Mouse (Mus musculus) right cerebral cortex, postnatal 14 days (tissue): ENCODE results near the gene Susd2.

Experiments
- DNase-seq: peaks from one replicate; pipeline ENCODE4 v3.0.0; 2022

Susd2 gene

GRCm38 (mm10) chr10:75616044-75616443 is 27.8 kb downstream of the Susd2 start:
- no peak for DNase-seq

DNA sequence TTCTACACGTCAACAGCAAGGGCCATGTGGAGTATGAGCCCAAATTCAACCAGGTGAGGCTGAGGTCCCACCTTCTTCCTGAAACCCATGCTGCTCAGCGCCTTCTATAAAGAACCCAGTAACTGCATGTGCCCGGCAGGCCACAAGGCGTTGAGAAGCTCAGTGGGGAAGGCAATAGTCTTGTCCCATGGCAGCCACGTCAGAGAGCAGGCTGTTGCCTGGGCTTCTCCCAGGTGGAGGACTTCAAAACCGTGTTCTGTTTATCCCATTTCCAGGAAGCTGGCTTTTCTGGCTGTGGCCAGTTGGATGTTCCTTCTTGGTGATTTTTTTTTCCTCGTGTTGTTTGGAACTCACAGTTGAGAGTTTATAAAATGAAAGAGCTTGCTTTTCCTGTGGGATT is 33.3 kb downstream of the Susd2 start:
- DNase-seq: no peak

DNA sequence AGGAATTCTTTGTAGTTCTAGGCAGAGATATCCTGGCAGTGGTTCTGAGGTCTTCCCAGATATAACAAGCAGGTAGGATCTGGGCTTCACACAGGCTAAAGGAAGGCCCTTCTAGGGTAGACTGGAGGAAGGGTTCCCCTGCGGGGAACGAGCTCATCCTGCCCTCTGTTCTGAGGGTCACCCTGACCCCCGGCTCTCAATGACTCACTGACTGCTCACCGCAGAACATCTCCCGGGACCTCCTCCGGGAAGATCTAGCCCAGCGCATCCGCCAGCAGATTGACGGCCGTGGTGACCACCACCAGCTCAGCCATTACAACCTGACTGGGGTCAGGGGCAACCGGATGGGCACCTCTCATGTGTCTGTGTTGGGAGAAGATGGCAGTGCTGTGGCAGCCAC is 34.8 kb downstream of the Susd2 start:
- no peak for DNase-seq

GRCm38 (mm10) chr10:75607253-75607652 is 36.6 kb downstream of the Susd2 start:
- DNase-seq: no peak

DNA sequence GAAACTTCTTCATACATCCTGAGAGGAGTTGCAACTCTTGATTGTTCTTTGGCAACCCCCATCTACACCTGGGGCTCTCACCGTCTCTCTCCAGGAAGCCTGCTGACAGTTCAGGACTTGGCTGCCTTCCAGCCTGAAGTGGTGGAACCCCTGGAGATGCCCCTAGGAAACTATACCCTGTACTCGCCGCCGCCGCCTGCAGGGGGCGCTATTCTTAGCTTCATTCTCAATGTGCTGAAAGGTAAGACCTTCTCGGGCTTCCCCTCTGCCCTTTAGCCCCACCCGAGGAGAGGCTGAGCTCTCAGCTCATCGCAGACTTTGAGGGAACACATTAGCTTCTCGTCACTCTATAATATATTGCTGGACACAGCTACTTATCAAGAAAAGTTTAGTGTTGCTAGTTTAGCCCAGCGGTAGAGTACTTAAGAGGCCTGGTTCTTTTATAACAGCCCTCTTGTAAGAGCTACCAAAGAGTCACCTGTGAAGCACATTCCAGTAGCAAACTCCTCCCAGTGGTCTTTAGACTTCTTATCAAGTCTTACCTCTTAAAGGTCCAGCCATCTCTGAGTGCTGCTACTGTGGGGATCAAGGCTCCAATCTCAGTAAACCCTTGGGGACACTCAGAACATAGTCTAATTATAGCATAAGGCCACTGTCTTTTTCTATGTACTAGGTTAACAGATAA is 38.5 kb downstream of the Susd2 start:
- DNase-seq: no peak

- no peak for DNase-seq
Measured at GRCm38 (mm10) chr10:75600189-75600730, 43.5 kb downstream of the Susd2 start.

GRCm38 (mm10) chr10:75595981-75596380 is 47.8 kb downstream of the Susd2 start:
- DNase-seq: no peak

DNA sequence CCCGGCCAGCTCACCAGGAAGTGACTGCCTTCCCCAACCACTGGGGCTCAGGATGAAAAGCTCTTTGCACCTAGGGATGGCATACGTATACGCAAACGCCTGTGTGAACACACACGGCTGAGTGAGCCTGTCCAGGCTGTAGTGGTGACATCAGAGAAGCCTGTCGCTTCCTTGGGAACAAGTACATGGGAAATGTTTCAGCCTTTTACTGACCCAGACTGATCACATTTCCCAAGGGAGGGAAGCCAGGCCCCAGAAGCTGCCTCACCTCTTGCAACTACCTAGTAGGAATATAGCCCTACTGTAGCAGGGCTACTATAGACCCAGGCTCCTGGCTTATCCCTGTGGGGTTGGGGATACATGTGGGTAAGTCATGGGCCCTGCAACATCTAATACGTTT is 51.2 kb downstream of the Susd2 start:
- DNase-seq: no peak

DNA sequence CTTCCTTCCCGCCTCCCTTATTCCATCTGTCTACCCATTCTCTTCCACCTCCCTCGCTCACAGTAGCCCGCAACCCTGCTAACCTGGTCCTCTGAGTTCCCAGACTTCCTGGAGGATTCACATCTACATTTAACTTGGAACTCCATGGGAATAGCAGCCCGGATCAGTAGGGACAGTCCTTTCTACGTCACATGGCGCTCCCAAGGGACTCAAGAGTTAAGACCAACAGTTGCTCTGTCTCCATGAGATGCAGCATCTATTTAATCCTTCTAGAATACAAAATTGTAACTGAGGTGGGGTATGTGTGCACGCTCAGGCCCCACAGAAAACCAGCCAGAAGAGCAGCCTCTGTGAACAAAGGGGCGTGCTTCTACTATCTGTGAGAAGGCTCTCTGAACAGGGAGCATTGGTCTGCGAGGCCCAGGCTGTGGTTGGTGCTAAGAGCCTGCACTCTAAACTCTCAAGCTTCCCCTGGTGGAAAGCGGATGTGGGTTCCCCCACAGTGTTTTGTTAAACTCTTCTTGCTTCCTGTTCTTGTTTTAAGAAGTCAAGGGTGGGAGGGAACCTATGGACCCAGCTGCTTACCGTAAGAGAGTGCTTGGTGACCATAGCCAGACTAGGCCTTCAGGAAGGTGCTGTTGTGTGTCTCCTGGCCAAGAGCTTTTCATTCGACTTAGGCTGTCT is 52.5 kb downstream of the Susd2 start:
- DNase-seq: no peak

DNA sequence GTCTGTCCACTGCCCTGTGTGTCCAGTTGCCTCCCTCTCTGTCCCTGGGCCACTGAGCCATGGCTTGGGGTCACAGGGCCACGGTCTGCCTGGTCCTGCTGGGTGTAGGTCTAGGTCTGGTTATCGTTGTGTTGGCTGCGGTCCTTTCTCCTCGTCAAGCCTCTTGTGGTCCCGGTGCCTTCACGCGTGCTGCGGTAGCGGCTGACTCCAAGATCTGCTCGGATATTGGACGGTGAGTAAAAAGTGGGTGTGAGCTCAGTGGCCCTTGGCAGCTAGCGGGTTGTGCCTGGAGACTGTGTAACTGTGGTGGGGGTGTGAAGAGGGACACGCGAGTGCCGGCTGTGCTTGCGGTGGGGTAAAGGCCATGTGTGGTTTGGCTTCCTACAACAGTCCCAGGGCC is 54.2 kb downstream of the Susd2 start:
- DNase-seq: no peak

DNA sequence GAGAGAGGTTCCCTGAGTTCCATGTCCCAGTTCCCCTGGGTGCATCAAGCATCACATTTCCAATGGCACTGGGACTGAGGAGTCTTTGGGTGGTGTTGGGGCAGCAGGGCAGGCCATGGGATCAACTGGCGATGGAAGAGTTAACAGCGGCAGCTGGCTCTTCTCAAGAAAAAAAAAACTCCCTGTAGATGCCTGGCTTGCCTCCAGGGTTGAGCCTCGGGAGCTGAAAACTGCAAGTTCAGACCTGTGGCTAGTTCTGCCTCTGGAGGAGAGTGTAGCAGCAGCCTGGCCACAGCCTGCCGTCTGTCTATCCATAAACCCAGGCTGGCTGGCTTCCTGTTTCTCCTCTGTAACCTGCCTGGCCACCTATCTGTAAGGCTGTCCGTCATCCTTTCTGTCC is 54.7 kb downstream of the Susd2 start, which contains the start of gene Ggt5:
Ggt5 (plus strand) TSS at position 212 of the 400 bp plus-strand sequence.
- peak; percentile 36 for DNase-seq

DNA sequence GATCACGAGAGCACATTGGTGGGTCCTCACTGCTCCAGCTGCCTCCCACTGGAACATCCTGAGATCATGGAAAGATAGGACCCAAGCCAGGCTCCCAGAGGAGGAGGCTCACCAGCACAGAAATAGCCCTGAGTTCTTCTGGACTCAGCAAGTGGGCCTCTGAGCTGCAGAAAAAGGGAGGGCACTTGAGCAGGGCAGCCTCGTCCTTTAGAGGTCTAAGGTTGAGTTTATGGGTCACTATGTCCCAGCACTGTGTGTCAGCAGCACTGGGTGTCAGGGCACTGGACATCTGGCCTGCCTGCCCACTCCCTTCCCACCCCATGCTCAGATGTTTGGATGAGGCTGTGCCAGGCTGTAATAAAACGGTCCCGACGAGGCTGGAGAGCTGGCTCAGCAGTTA is 55.5 kb downstream of the Susd2 start:
- DNase-seq: no peak

DNA sequence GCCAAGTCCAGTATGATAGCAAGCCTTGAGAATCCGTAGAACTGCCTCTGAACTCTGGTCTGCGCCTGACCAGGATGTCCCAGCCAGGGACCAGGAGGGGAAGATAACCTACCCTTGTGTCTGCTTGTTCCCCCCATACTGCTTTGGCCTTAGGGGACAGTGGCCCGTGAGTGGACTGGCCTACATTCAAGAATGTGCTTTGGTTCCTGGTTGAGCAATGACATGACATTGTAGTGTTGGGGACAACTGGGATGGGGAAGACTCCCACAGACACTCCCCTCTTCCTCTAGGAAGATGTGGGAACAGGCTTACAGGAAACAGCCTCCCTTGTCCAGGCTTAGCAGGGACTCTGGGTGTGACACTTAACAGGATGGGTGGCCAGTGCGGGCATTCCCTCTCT is 56.0 kb downstream of the Susd2 start:
- no peak for DNase-seq
